Mouse (Mus musculus) limb, embryonic 11.5 days (tissue): ENCODE data around the gene Hspb9. TPM values are rescaled to one million over a fixed set of nuclear protein-coding genes. Genes with fewer than 3 reads are reported as not detected.
A peak's percentile ranks its signal among the peaks of the same experiment; 100 is the strongest.

Experiments used
- ATAC-seq: fragments of 200-750 bp; cut with Nextera tagmentation; 2 replicates; pipeline ENCODE4 v1.8.0; 2017; ENCODE audit warnings: low read depth; ENCODE audit not compliant: insufficient number of reproducible peaks, low FRiP score, low TSS enrichment
- DNase-seq: peaks from one replicate; pipeline ENCODE4 v3.0.0-alpha.2; 2015; ENCODE audit warnings: low spot score
- H3K27ac ChIP-seq: fragments of 300-500 bp; sonication (generic); replicated peaks from 2 replicates; pipeline ENCODE4 v1.5.1; 2014; ENCODE audit warnings: low read depth, mild to moderate bottlenecking, low read length
- H3K27me3 ChIP-seq: fragments of 300-500 bp; sonication (generic); 2 replicates; pipeline ENCODE4 v1.6.1; 2014; ENCODE audit warnings: mild to moderate bottlenecking, low read length, mixed read lengths; ENCODE audit not compliant: control insufficient read depth, insufficient read depth
- H3K36me3 ChIP-seq: fragments of 300-500 bp; sonication (generic); 2 replicates; pipeline ENCODE4 v1.6.1; 2014; ENCODE audit warnings: mild to moderate bottlenecking, low read length, moderate library complexity, mixed read lengths; ENCODE audit not compliant: control insufficient read depth, insufficient read depth
- H3K4me1 ChIP-seq: fragments of 300-500 bp; sonication (generic); 2 replicates; pipeline ENCODE4 v1.6.1; 2014; ENCODE audit warnings: low read length, mixed read lengths; ENCODE audit not compliant: control insufficient read depth, insufficient read depth
- H3K4me2 ChIP-seq: fragments of 300-500 bp; sonication (generic); 2 replicates; pipeline ENCODE4 v1.6.1; 2014; ENCODE audit warnings: low read depth, mild to moderate bottlenecking, moderate library complexity; ENCODE audit not compliant: severe bottlenecking
- H3K4me3 ChIP-seq: fragments of 300-500 bp; sonication (generic); 2 replicates; pipeline ENCODE4 v1.5.1; 2014; ENCODE audit warnings: low read depth, low read length
- H3K9ac ChIP-seq: fragments of 300-500 bp; sonication (generic); 2 replicates; pipeline ENCODE4 v1.6.1; 2014; ENCODE audit warnings: mild to moderate bottlenecking, low read length
- H3K9me3 ChIP-seq: fragments of 300-500 bp; sonication (generic); 2 replicates; pipeline ENCODE4 v1.6.1; 2016; ENCODE audit warnings: low read length; ENCODE audit not compliant: control insufficient read depth
- WGBS: fragments of 180-500 bp; shearing (Covaris S2); extraction: QIAGEN DNeasy Blood & Tissue Kit; methylation state at CpG from one replicate; pipeline ENCODE4 v1.1.7; 2014; 5-methylcytosine and 5-hydroxymethylcytosine counted together
- polyA plus RNA-seq: library from polyadenylated mRNA; unstranded; fragments of >200 nt; fragmentation: Nextera tagmentation; extraction: Ambion mirVana; gene quantifications from 2 replicates; pipeline ENCODE4 v1.2.1, GENCODE M21; 2014

Hspb9 gene
- polyA plus RNA-seq, 1 experiment from 2014 or later: 0.24 TPM

- Histone ChIP-seq H3K4me1 (peaks cover 7% of the 10 kb centered on the region; the same call in 1 of the 2 replicates), H3K9ac (no peak overlapping the region), H3K27me3 (no peaks in the 10 kb centered on the region), H3K4me3 (no peak overlapping the region), H3K9me3 (no peaks in the 10 kb centered on the region), H3K27ac (no peak overlapping the region), H3K36me3 (no peaks in the 10 kb centered on the region; the same call in 1 of the 2 replicates), H3K4me2 (no peak overlapping the region)
- ATAC-seq (no peak), DNase-seq (no peak)
- 86% methylated on average over 6 of the region's 6 CpGs for WGBS
Measured at GRCm38 (mm10) chr11:100728601-100729000, 15.0 kb downstream of the Hspb9 start.

GRCm38 (mm10) chr11:100729976-100730375, 16.3 kb downstream of the Hspb9 start:
- no peaks in the 10 kb centered on the region; the same call in 1 of the 2 replicates for H3K36me3 ChIP-seq
- no peak overlapping the region for H3K4me3 ChIP-seq
- H3K4me1 ChIP-seq: peaks cover 3% of the 10 kb centered on the region; the same call in 1 of the 2 replicates
- H3K9ac ChIP-seq: no peak overlapping the region
- 91% methylated on average over 4 of the region's 4 CpGs for WGBS
- H3K9me3 ChIP-seq: no peaks in the 10 kb centered on the region
- no peak overlapping the region for H3K4me2 ChIP-seq
- DNase-seq (no peak), ATAC-seq (no peak)
- no peak overlapping the region for H3K27ac ChIP-seq
- no peaks in the 10 kb centered on the region for H3K27me3 ChIP-seq

GRCm38 (mm10) chr11:100730477-100731205, 17.0 kb downstream of the Hspb9 start:
- no peak overlapping the region for H3K27ac ChIP-seq
- no peaks in the 10 kb centered on the region for H3K9me3 ChIP-seq
- H3K27me3 ChIP-seq: no peaks in the 10 kb centered on the region
- H3K4me2 ChIP-seq: no peak overlapping the region
- H3K36me3 ChIP-seq: no peaks in the 10 kb centered on the region; the same call in 1 of the 2 replicates
- no peak for ATAC-seq
- WGBS: 90% methylated on average over 6 of the region's 6 CpGs
- DNase-seq: no peak
- H3K4me3 ChIP-seq: no peak overlapping the region
- no peaks in the 10 kb centered on the region for H3K4me1 ChIP-seq
- H3K9ac ChIP-seq: no peak overlapping the region

GRCm38 (mm10) chr11:100735134-100735865, 21.6 kb downstream of the Hspb9 start:
- Histone ChIP-seq H3K27ac (no peak overlapping the region), H3K4me2 (no peak overlapping the region), H3K9ac (no peak overlapping the region), H3K27me3 (no peaks in the 10 kb centered on the region), H3K4me1 (peaks cover 3% of the 10 kb centered on the region), H3K9me3 (no peaks in the 10 kb centered on the region), H3K4me3 (no peak overlapping the region), H3K36me3 (no peaks in the 10 kb centered on the region; the same call in 1 of the 2 replicates)
- 90% methylated on average over 9 of the region's 9 CpGs for WGBS
- ATAC-seq (no peak), DNase-seq (no peak)

- H3K4me3 ChIP-seq: no peak overlapping the region
- H3K27ac ChIP-seq: no peak overlapping the region
- peaks cover 3% of the 10 kb centered on the region for H3K4me1 ChIP-seq
- ATAC-seq (no peak), DNase-seq (no peak)
- no peaks in the 10 kb centered on the region; the same call in 1 of the 2 replicates for H3K36me3 ChIP-seq
- no peaks in the 10 kb centered on the region for H3K27me3 ChIP-seq
- peak overlapping the region; percentile 10; the same call in 1 of the 2 replicates for H3K4me2 ChIP-seq
- H3K9ac ChIP-seq: no peak overlapping the region
- WGBS: 76% methylated on average over 14 of the region's 14 CpGs
- no peaks in the 10 kb centered on the region for H3K9me3 ChIP-seq
Measured at GRCm38 (mm10) chr11:100735954-100736745, 22.5 kb downstream of the Hspb9 start.

- Histone ChIP-seq H3K9ac (no peak overlapping the region), H3K27ac (no peak overlapping the region), H3K27me3 (no peaks in the 10 kb centered on the region), H3K36me3 (no peaks in the 10 kb centered on the region; the same call in 1 of the 2 replicates), H3K4me1 (peaks cover 3% of the 10 kb centered on the region), H3K4me3 (peak overlapping the region; percentile 96; the same call in 1 of the 2 replicates), H3K9me3 (no peaks in the 10 kb centered on the region), H3K4me2 (peak overlapping the region; percentile 74)
- ATAC-seq: no peak
- WGBS: 87% methylated on average over 4 of the region's 4 CpGs
- DNase-seq: no peak
Measured at GRCm38 (mm10) chr11:100736746-100737080, 23.1 kb downstream of the Hspb9 start.

GRCm38 (mm10) chr11:100737105-100737733, 23.6 kb downstream of the Hspb9 start:
- peaks cover 3% of the 10 kb centered on the region for H3K4me1 ChIP-seq
- peak overlapping the region; percentile 84 for H3K9ac ChIP-seq
- no peaks in the 10 kb centered on the region; the same call in 1 of the 2 replicates for H3K36me3 ChIP-seq
- DNase-seq (no peak), ATAC-seq (no peak)
- no peak overlapping the region; the same call in 1 of the 2 replicates for H3K27ac ChIP-seq
- WGBS: 1% methylated on average over 13 of the region's 13 CpGs
- peak overlapping the region; percentile 74 for H3K4me2 ChIP-seq
- peak overlapping the region; percentile 96 for H3K4me3 ChIP-seq
- H3K9me3 ChIP-seq: no peaks in the 10 kb centered on the region
- H3K27me3 ChIP-seq: no peaks in the 10 kb centered on the region
